ENCODE assay signal across 9 mouse cellular contexts in genomic region chr15:4025508-4025904, GRCm38 (mm10). TPM values are rescaled to one million over a fixed set of nuclear protein-coding genes. Genes with fewer than 3 reads are reported as not detected.
DNase-seq lines count a peak whose midpoint lies in the region; ATAC-seq and TF ChIP-seq lines count a peak whose summit lies in the region.
"Had no signal": no experiment of that assay in that cellular context is flagged by ENCODE, and none has a peak within 500 bp of the region (broad histone marks: within the 10 kb centered on the region; RNA-seq: fewer than 3 reads in every experiment).

No protein-coding gene starts in this region.

- no peaks in the 10 kb centered on the region for H3K36me3 ChIP-seq in forebrain, postnatal 0 days (ENCODE audit: insufficient read depth)
- H3K36me3 ChIP-seq in intestine, embryonic 16.5 days (ENCODE audit: control insufficient read depth, insufficient read depth, low read length), result no peaks in the 10 kb centered on the region

- ATAC-seq in forebrain, postnatal 0 days, result no peak
- ATAC-seq in intestine, embryonic 16.5 days, result no peak

- H3K9ac ChIP-seq in forebrain, postnatal 0 days, result no peak overlapping the region; the same call in 1 of the 2 replicates
- H3K9ac ChIP-seq in intestine, embryonic 16.5 days (ENCODE audit: low read depth, low read length), result no peak overlapping the region; the same call in 1 of the 2 replicates

- no peaks in the 10 kb centered on the region for H3K27me3 ChIP-seq in forebrain, postnatal 0 days (ENCODE audit: insufficient read depth, low read length)
- H3K27me3 ChIP-seq in intestine, embryonic 16.5 days (replicated peaks; ENCODE audit: control insufficient read depth, insufficient read depth, low read length), result no peaks in the 10 kb centered on the region
- H3K27me3 ChIP-seq: Patski had no signal

- H3K4me3 ChIP-seq in layer of hippocampus, adult 2 months, result peak overlapping the region; percentile 91
- no peak overlapping the region for H3K4me3 ChIP-seq in forebrain, postnatal 0 days (ENCODE audit: low read depth, low read length)
- H3K4me3 ChIP-seq in intestine, embryonic 16.5 days (ENCODE audit: low read length), result peak overlapping the region; percentile 92; the same call in 1 of the 2 replicates
- no peak overlapping the region for H3K4me3 ChIP-seq in olfactory bulb, adult 2 months (ENCODE audit: insufficient read depth, low read depth, low read length)

- no peak for TF ChIP-seq POLR2A in olfactory bulb, adult 2 months (IDR thresholded peaks at IDR 0.05; ENCODE audit: insufficient read depth, low read depth, low read length)

- peaks cover 5% of the 10 kb centered on the region; the same call in 1 of the 2 replicates for H3K4me1 ChIP-seq in forebrain, postnatal 0 days (ENCODE audit: insufficient read depth)
- peaks cover 12% of the 10 kb centered on the region for H3K4me1 ChIP-seq in intestine, embryonic 16.5 days (ENCODE audit: control insufficient read depth, insufficient read depth, low read length)
- H3K4me1 ChIP-seq in olfactory bulb, adult 2 months (ENCODE audit: control insufficient read depth, insufficient read depth, low read length), result peaks cover 7% of the 10 kb centered on the region

- TF ChIP-seq CTCF in layer of hippocampus, adult 2 months (conservative IDR thresholded peaks at IDR 0.05), result no peak
- TF ChIP-seq CTCF in forebrain, postnatal 0 days (IDR thresholded peaks at IDR 0.05; ENCODE audit: low read depth), result no peak
- no peak for TF ChIP-seq CTCF in olfactory bulb, adult 2 months (IDR thresholded peaks at IDR 0.05; ENCODE audit: insufficient read depth, low read depth, low read length)

- no peaks in the 10 kb centered on the region for H3K9me3 ChIP-seq in forebrain, postnatal 0 days (ENCODE audit: low read length)
- no peaks in the 10 kb centered on the region for H3K9me3 ChIP-seq in intestine, embryonic 16.5 days (ENCODE audit: control insufficient read depth, low read length)

- WGBS in forebrain, postnatal 0 days, result 47% methylated on average over 11 of the region's 11 CpGs
- 69% methylated on average over 11 of the region's 11 CpGs for WGBS in intestine, embryonic 16.5 days
- WGBS in olfactory bulb, adult 2 months, result 37% methylated on average over 11 of the region's 11 CpGs

- peak overlapping the region; percentile 99 for H3K27ac ChIP-seq in layer of hippocampus, adult 2 months
- H3K27ac ChIP-seq in forebrain, postnatal 0 days (ENCODE audit: low read depth, low read length), result no peak overlapping the region
- no peak overlapping the region for H3K27ac ChIP-seq in intestine, embryonic 16.5 days (ENCODE audit: low read length)
- H3K27ac ChIP-seq in olfactory bulb, adult 2 months (ENCODE audit: insufficient read depth, low read depth, low read length), result peak overlapping the region; percentile 97

- DNase-seq in layer of hippocampus, adult 2 months (ENCODE audit: low spot score in 2 of 2), result no peak
- no peak for DNase-seq in layer of hippocampus, postnatal 36 days
- DNase-seq in forebrain, postnatal 0 days, result no peak
- DNase-seq in ovary, postnatal 14 days (ENCODE audit: low spot score), result no peak
- DNase-seq in thymus, adult 18-20 months, result no peak
- no peak for DNase-seq in adrenal gland, postnatal 4 days (ENCODE audit: low spot score in 2 of 2)

- peak overlapping the region; percentile 49 for H3K4me2 ChIP-seq in forebrain, postnatal 0 days (ENCODE audit: low read depth)
- peak overlapping the region; percentile 82 for H3K4me2 ChIP-seq in intestine, embryonic 16.5 days (ENCODE audit: low read depth, low read length)

RNA-seq across cellular contexts. Expression of gene Oxct1, which starts 0.7 kb away (rescaled TPM):
- 100 to 1,000 TPM; 271 to 283 TPM for total RNA-seq in layer of hippocampus, adult 2 months (2021)
- total RNA-seq in layer of hippocampus, postnatal 36 days (2021), result 100 to 1,000 TPM; 291 to 308 TPM
- 307 and 354 TPM in 2 replicates for total RNA-seq in forebrain, postnatal 0 days (2014; rRNA removed)
- 375 and 419 TPM in 2 replicates for polyA plus RNA-seq in forebrain, postnatal 0 days (2015; fragmentation: Nextera tagmentation; extraction: Ambion mirVana)
- 184 and 212 TPM in 2 replicates for polyA plus RNA-seq in intestine, embryonic 16.5 days (2015; fragmentation: Nextera tagmentation; extraction: Ambion mirVana)
- polyA plus RNA-seq in olfactory bulb, adult 2 months (2012; ENCODE audit: insufficient read depth, insufficient read length, low replicate concordance, missing spikeins), result 209 TPM in 1 of 2 replicates, not detected in the other
- 100 to 1,000 TPM in 1 of 2 experiments, 10 to 100 TPM in 1; 79.8 to 111 TPM for total RNA-seq in adrenal gland, postnatal 4 days (2021)

RNA-seq across cellular contexts. Expression of gene AW549877, which starts 30.0 kb away (rescaled TPM):
- 10 to 100 TPM; 44.3 to 44.7 TPM for total RNA-seq in layer of hippocampus, adult 2 months (2021)
- 10 to 100 TPM; 42.2 to 46.2 TPM for total RNA-seq in layer of hippocampus, postnatal 36 days (2021)
- 23.2 and 26.2 TPM in 2 replicates for total RNA-seq in forebrain, postnatal 0 days (2014; rRNA removed)
- polyA plus RNA-seq in forebrain, postnatal 0 days (2015; fragmentation: Nextera tagmentation; extraction: Ambion mirVana), result 15.7 and 19.6 TPM in 2 replicates
- 26.6 and 33.2 TPM in 2 replicates for polyA plus RNA-seq in intestine, embryonic 16.5 days (2015; fragmentation: Nextera tagmentation; extraction: Ambion mirVana)
- not detected in 2 replicates for polyA plus RNA-seq in olfactory bulb, adult 2 months (2012; ENCODE audit: insufficient read depth, insufficient read length, low replicate concordance, missing spikeins)
- total RNA-seq in adrenal gland, postnatal 4 days (2021), result 10 to 100 TPM; 49.7 to 51.8 TPM

RNA-seq across cellular contexts. Expression of gene Fbxo4, which starts 46.1 kb away (rescaled TPM):
- 1 to 10 TPM; 9.0 to 9.6 TPM for total RNA-seq in layer of hippocampus, adult 2 months (2021)
- 1 to 10 TPM; 8.3 to 8.8 TPM for total RNA-seq in layer of hippocampus, postnatal 36 days (2021)
- total RNA-seq in forebrain, postnatal 0 days (2014; rRNA removed), result 13.3 and 13.9 TPM in 2 replicates
- 10.5 and 11.1 TPM in 2 replicates for polyA plus RNA-seq in forebrain, postnatal 0 days (2015; fragmentation: Nextera tagmentation; extraction: Ambion mirVana)
- polyA plus RNA-seq in intestine, embryonic 16.5 days (2015; fragmentation: Nextera tagmentation; extraction: Ambion mirVana), result 9.5 and 9.7 TPM in 2 replicates
- polyA plus RNA-seq in olfactory bulb, adult 2 months (2012; ENCODE audit: insufficient read depth, insufficient read length, low replicate concordance, missing spikeins), result not detected in 2 replicates
- total RNA-seq in adrenal gland, postnatal 4 days (2021), result 10 to 100 TPM; 19.0 to 19.4 TPM

Comparison
In these comparisons a context has a peak if more than half of its experiments do, and no peak if none do; other contexts are left out.
1. H3K27ac ChIP-seq: peak in layer of hippocampus, adult 2 months (single experiment) and olfactory bulb, adult 2 months (single experiment); none in forebrain, postnatal 0 days (single experiment) and intestine, embryonic 16.5 days (single experiment).
2. H3K4me3 ChIP-seq: peak in layer of hippocampus, adult 2 months (single experiment) and intestine, embryonic 16.5 days (single experiment); none in forebrain, postnatal 0 days (single experiment) and olfactory bulb, adult 2 months (single experiment).